ENCODE assay signal across 14 mouse cellular contexts in genomic region chr17:84267456-84268074, GRCm38 (mm10).
DNase-seq lines count a peak whose midpoint lies in the region; ATAC-seq and TF ChIP-seq lines count a peak whose summit lies in the region.
"Had no signal": no experiment of that assay in that cellular context is flagged by ENCODE, and none has a peak within 500 bp of the region (broad histone marks: within the 10 kb centered on the region; RNA-seq: fewer than 3 reads in every experiment).

No protein-coding gene starts in this region.

- no peak for DNase-seq in heart, adult 2 months
- no peak for DNase-seq in heart, adult 9 months (ENCODE audit: low spot score in 2 of 2)
- DNase-seq in liver, adult 2 months (ENCODE audit: extremely low read depth, low read depth, low spot score), result no peak
- DNase-seq in liver, embryonic 11.5 days (ENCODE audit: low spot score), result no peak
- DNase-seq in naive thymus-derived CD4-positive, alpha-beta T cell, adult 2 months (ENCODE audit: low read depth), result peak; percentile 65
- DNase-seq in cerebellum, adult 8-10 months, result no peak
- no peak for DNase-seq in layer of hippocampus, postnatal 10 days (ENCODE audit: low spot score in 2 of 2)
- DNase-seq: cerebellum, adult 9-11 months; heart, postnatal 4 days; right cerebral cortex, postnatal 4 days had no signal

- 0 out of 2 replicates have a peak overlapping the region, but pooled peaks have one; percentile 4 for H3K9ac ChIP-seq in heart, adult 2 months (ENCODE audit: low read depth, low read length)
- H3K9ac ChIP-seq in liver, adult 2 months (ENCODE audit: low read depth, low read length), result no peak overlapping the region
- no peak overlapping the region for H3K9ac ChIP-seq in liver, embryonic 11.5 days (ENCODE audit: low read depth, low read length)

- no peak overlapping the region for H3K4me2 ChIP-seq in liver, embryonic 11.5 days

- H3K4me1 ChIP-seq in heart, adult 2 months (ENCODE audit: control insufficient read depth, insufficient read depth, low read length), result peaks cover 24% of the 10 kb centered on the region
- peaks cover 19% of the 10 kb centered on the region for H3K4me1 ChIP-seq in liver, adult 2 months (ENCODE audit: control insufficient read depth, insufficient read depth, low read length)
- H3K4me1 ChIP-seq in liver, embryonic 11.5 days (replicated peaks; ENCODE audit: control insufficient read depth, insufficient read depth, low read length), result peaks cover 35% of the 10 kb centered on the region
- peaks cover 39% of the 10 kb centered on the region for H3K4me1 ChIP-seq in bone marrow macrophage, adult 2 months (ENCODE audit: control insufficient read depth, insufficient read depth, low read length)
- H3K4me1 ChIP-seq: forebrain, embryonic 10.5 days; midbrain, embryonic 10.5 days had no signal

- H3K27me3 ChIP-seq in heart, adult 2 months (ENCODE audit: control insufficient read depth, insufficient read depth, low read length), result no peaks in the 10 kb centered on the region
- no peaks in the 10 kb centered on the region for H3K27me3 ChIP-seq in liver, adult 2 months (ENCODE audit: control insufficient read depth, insufficient read depth, low read length)
- no peaks in the 10 kb centered on the region for H3K27me3 ChIP-seq in liver, embryonic 11.5 days (replicated peaks; ENCODE audit: control insufficient read depth, insufficient read depth, low read length)

- no peak for TF ChIP-seq CTCF in heart, adult 2 months (IDR thresholded peaks at IDR 0.05)
- TF ChIP-seq CTCF in liver, adult 2 months (IDR thresholded peaks at IDR 0.05; ENCODE audit: low read depth, low read length), result no peak
- no peak for TF ChIP-seq CTCF in bone marrow macrophage, adult 2 months (IDR thresholded peaks at IDR 0.05; ENCODE audit: low read depth, low read length)

- TF ChIP-seq POLR2A in heart, adult 2 months (IDR thresholded peaks at IDR 0.05; ENCODE audit: insufficient read depth, low read depth, low read length), result no peak
- no peak for TF ChIP-seq POLR2A in liver, adult 2 months (IDR thresholded peaks at IDR 0.05; ENCODE audit: extremely low read depth, insufficient read depth, low read length)
- TF ChIP-seq POLR2A in bone marrow macrophage, adult 2 months (IDR thresholded peaks at IDR 0.05; ENCODE audit: borderline replicate concordance, low read depth, low read length), result no peak

- no peaks in the 10 kb centered on the region for H3K9me3 ChIP-seq in liver, embryonic 11.5 days (ENCODE audit: control insufficient read depth, low read length)
- H3K9me3 ChIP-seq: forebrain, embryonic 10.5 days; midbrain, embryonic 10.5 days had no signal

- H3K36me3 ChIP-seq in heart, adult 2 months (ENCODE audit: control insufficient read depth, insufficient read depth, low read length), result peaks cover 6% of the 10 kb centered on the region
- no peaks in the 10 kb centered on the region for H3K36me3 ChIP-seq in liver, adult 2 months (ENCODE audit: control insufficient read depth, insufficient read depth, low read length)
- H3K36me3 ChIP-seq in liver, embryonic 11.5 days (ENCODE audit: control insufficient read depth, insufficient read depth, low read length), result no peaks in the 10 kb centered on the region

- H3K79me2 ChIP-seq in heart, adult 2 months (replicated peaks; ENCODE audit: control insufficient read depth, insufficient read depth, low read length), result no peaks in the 10 kb centered on the region
- H3K79me2 ChIP-seq in liver, adult 2 months (ENCODE audit: control insufficient read depth, insufficient read depth, low read length), result no peaks in the 10 kb centered on the region

- no peak overlapping the region for H3K4me3 ChIP-seq in heart, adult 2 months
- no peak overlapping the region for H3K4me3 ChIP-seq in liver, adult 2 months (ENCODE audit: insufficient read depth, low read depth, low read length)
- no peak overlapping the region for H3K4me3 ChIP-seq in liver, embryonic 11.5 days (ENCODE audit: low read depth, low read length)
- H3K4me3 ChIP-seq in bone marrow macrophage, adult 2 months (ENCODE audit: insufficient read depth, low read length), result no peak overlapping the region
- H3K4me3 ChIP-seq: embryonic facial prominence, embryonic 10.5 days; forebrain, embryonic 10.5 days; midbrain, embryonic 10.5 days had no signal

- intact Hi-C loops in heart, adult 2 months (cut with DNase I), result loop anchor here (5.0 kb wide), 1 partner anchor 120 kb away; no protein-coding TSS in a partner anchor

- TF ChIP-seq EP300 in heart, adult 2 months (IDR thresholded peaks at IDR 0.05; ENCODE audit: insufficient read depth, low read depth, low read length), result no peak

- no peak for ATAC-seq in liver, embryonic 11.5 days (replicated peaks; ENCODE audit: low FRiP score)

- 65% methylated on average over 6 of the region's 6 CpGs for WGBS in heart, adult 2 months
- WGBS in liver, adult 2 months, result 87% methylated on average over 6 of the region's 6 CpGs
- 87% methylated on average over 6 of the region's 6 CpGs for WGBS in liver, embryonic 11.5 days

- peak overlapping the region; percentile 72 for H3K27ac ChIP-seq in heart, adult 2 months
- peak overlapping the region; percentile 42 for H3K27ac ChIP-seq in liver, adult 2 months (replicated peaks; ENCODE audit: insufficient read depth, low read depth, low read length)
- H3K27ac ChIP-seq in liver, embryonic 11.5 days (ENCODE audit: low read depth, low read length), result no peak overlapping the region; the same call in 1 of the 2 replicates
- peak overlapping the region; percentile 76 for H3K27ac ChIP-seq in bone marrow macrophage, adult 2 months (ENCODE audit: insufficient read depth, low read depth, low read length)
- H3K27ac ChIP-seq: embryonic facial prominence, embryonic 10.5 days; forebrain, embryonic 10.5 days; midbrain, embryonic 10.5 days had no signal
